Mouse (Mus musculus) neural tube, embryonic 14.5 days (tissue): ENCODE data around the gene Ptpn11. TPM values are rescaled to one million over a fixed set of nuclear protein-coding genes. Genes with fewer than 3 reads are reported as not detected.
"Not testable (repeated sequence)": the region's sequence is repeated elsewhere in the genome, so short reads cannot be mapped to it uniquely, and the experiment has no call there.

Experiments
- ATAC-seq: fragments of 200-750 bp; cut with Nextera tagmentation; 2 replicates; pipeline ENCODE4 v1.8.0; 2017; ENCODE audit warnings: low read depth, mild to moderate bottlenecking, moderate TSS enrichment, moderate library complexity
- H3K27ac ChIP-seq: fragments of 300-500 bp; sonication (generic); 2 replicates; pipeline ENCODE4 v1.5.1; 2014; ENCODE audit warnings: low read depth, mild to moderate bottlenecking, control low read depth, low read length, moderate library complexity, mixed read lengths
- H3K27me3 ChIP-seq: fragments of 300-500 bp; sonication (generic); 2 replicates; pipeline ENCODE4 v1.6.1; 2014; ENCODE audit warnings: low read length; ENCODE audit not compliant: control insufficient read depth, insufficient read depth
- H3K36me3 ChIP-seq: fragments of 300-500 bp; sonication (generic); 2 replicates; pipeline ENCODE4 v1.6.1; 2014; ENCODE audit warnings: low read length, mixed read lengths; ENCODE audit not compliant: control insufficient read depth, insufficient read depth
- H3K4me1 ChIP-seq: fragments of 300-500 bp; sonication (generic); 2 replicates; pipeline ENCODE4 v1.6.1; 2014; ENCODE audit warnings: low read length; ENCODE audit not compliant: control insufficient read depth, insufficient read depth
- H3K4me2 ChIP-seq: fragments of 300-500 bp; sonication (generic); 2 replicates; pipeline ENCODE4 v1.6.1; 2014; ENCODE audit warnings: mild to moderate bottlenecking, low read depth, low read length, control low read depth
- H3K4me3 ChIP-seq: fragments of 300-500 bp; sonication (generic); 2 replicates; pipeline ENCODE4 v1.5.1; 2014; ENCODE audit warnings: low read depth, low read length, control low read depth, mixed read lengths
- H3K9ac ChIP-seq: fragments of 300-500 bp; sonication (generic); replicated peaks from 2 replicates; pipeline ENCODE4 v1.6.1; 2014; ENCODE audit warnings: low read depth, mild to moderate bottlenecking, control low read depth, low read length, mixed read lengths
- H3K9me3 ChIP-seq: fragments of 300-500 bp; sonication (generic); 2 replicates; pipeline ENCODE4 v1.6.1; 2016; ENCODE audit warnings: low read length; ENCODE audit not compliant: control insufficient read depth
- WGBS: fragments of 180-500 bp; shearing (Covaris S2); extraction: QIAGEN DNeasy Blood & Tissue Kit; methylation state at CpG from one replicate; pipeline ENCODE4 v1.1.7; 2014; 5-methylcytosine and 5-hydroxymethylcytosine counted together
- polyA plus RNA-seq: library from polyadenylated mRNA; unstranded; fragments of >200 nt; fragmentation: Nextera tagmentation; extraction: Ambion mirVana; gene quantifications from 2 replicates; pipeline ENCODE4 v1.2.1, GENCODE M21; 2014

The Ptpn11 gene
- polyA plus RNA-seq, 1 experiment from 2014 or later: 26.6 TPM

GRCm38 (mm10) chr5:121217313-121217634, 26.1 kb upstream of the Ptpn11 start:
- H3K36me3 ChIP-seq: peaks cover 2% of the 10 kb centered on the region; the same call in 1 of the 2 replicates
- no peak overlapping the region for H3K27ac ChIP-seq
- H3K9ac ChIP-seq: no peak overlapping the region
- H3K27me3 ChIP-seq: no peaks in the 10 kb centered on the region
- no peaks in the 10 kb centered on the region for H3K9me3 ChIP-seq
- no peak for ATAC-seq
- H3K4me3 ChIP-seq: no peak overlapping the region
- 86% methylated on average over 2 of the region's 2 CpGs for WGBS
- H3K4me2 ChIP-seq: no peak overlapping the region
- H3K4me1 ChIP-seq: peaks cover 5% of the 10 kb centered on the region

DNA sequence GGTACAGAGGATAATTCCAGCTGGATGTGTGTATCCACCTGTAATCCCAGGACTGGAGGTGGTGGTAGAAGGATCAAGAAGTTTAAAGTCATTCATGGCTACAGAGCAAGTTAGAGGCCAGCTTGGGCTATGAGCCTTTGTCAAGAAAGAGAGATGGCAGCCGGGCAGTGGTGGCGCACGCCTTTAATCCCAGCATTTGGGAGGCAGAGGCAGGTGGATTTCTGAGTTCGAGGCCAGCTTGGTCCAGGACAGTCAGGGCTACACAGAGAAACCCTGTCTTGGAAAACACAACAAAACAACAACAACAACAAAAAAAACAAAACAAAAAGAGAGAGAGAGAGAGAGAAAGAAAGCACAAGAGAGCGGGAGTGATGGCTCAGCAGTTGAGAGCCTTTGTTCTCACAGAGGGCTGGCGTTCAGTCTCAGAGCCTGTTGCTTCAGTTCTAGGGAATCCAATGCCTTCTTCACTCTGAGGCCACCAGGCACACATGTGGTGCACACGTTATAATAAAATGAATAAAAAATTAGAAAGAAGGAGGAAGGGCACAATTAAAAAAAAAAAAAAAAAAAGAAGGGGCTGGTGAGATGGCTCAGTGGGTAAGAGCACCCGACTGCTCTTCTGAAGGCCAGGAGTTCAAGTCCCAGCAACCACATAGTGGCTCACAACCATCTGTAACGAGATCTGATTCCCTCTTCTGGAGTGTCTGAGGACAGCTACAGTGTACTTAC, 25.6 kb upstream of the Ptpn11 start:
- not testable (repeated sequence) for H3K9ac ChIP-seq, H3K9me3 ChIP-seq, H3K4me2 ChIP-seq, ATAC-seq, H3K4me1 ChIP-seq, H3K27ac ChIP-seq, H3K36me3 ChIP-seq, H3K4me3 ChIP-seq, H3K27me3 ChIP-seq
- WGBS: 88% methylated on average over 9 of the region's 9 CpGs

GRCm38 (mm10) chr5:121216126-121216446, 24.9 kb upstream of the Ptpn11 start:
- Histone ChIP-seq H3K4me2 (no peak overlapping the region), H3K27ac (no peak overlapping the region), H3K36me3 (peaks cover 10% of the 10 kb centered on the region; the same call in 1 of the 2 replicates), H3K27me3 (no peaks in the 10 kb centered on the region), H3K4me3 (no peak overlapping the region), H3K9ac (no peak overlapping the region), H3K9me3 (no peaks in the 10 kb centered on the region), H3K4me1 (no peaks in the 10 kb centered on the region)
- 76% methylated on average over 12 of the region's 12 CpGs for WGBS
- ATAC-seq: no peak

- Histone ChIP-seq H3K27me3 (no peaks in the 10 kb centered on the region), H3K4me1 (no peaks in the 10 kb centered on the region), H3K27ac (no peak overlapping the region), H3K4me3 (no peak overlapping the region), H3K9ac (no peak overlapping the region), H3K36me3 (peaks cover 15% of the 10 kb centered on the region; the same call in 1 of the 2 replicates), H3K9me3 (no peaks in the 10 kb centered on the region), H3K4me2 (no peak overlapping the region)
- WGBS: 51% methylated on average over 13 of the region's 13 CpGs
- ATAC-seq: no peak
Observed at GRCm38 (mm10) chr5:121215380-121216125, 24.4 kb upstream of the Ptpn11 start.

- no peak overlapping the region for H3K4me2 ChIP-seq
- no peak overlapping the region for H3K27ac ChIP-seq
- no peak for ATAC-seq
- no peak overlapping the region for H3K4me3 ChIP-seq
- H3K4me1 ChIP-seq: no peaks in the 10 kb centered on the region
- H3K9ac ChIP-seq: no peak overlapping the region
- H3K27me3 ChIP-seq: no peaks in the 10 kb centered on the region
- 61% methylated on average over 7 of the region's 7 CpGs for WGBS
- H3K9me3 ChIP-seq: no peaks in the 10 kb centered on the region
- peaks cover 21% of the 10 kb centered on the region for H3K36me3 ChIP-seq
Observed at GRCm38 (mm10) chr5:121214707-121215106, 23.5 kb upstream of the Ptpn11 start.

GRCm38 (mm10) chr5:121212108-121212507, 20.9 kb upstream of the Ptpn11 start:
- no peak overlapping the region for H3K4me3 ChIP-seq
- no peak for ATAC-seq
- peaks cover 41% of the 10 kb centered on the region for H3K36me3 ChIP-seq
- no peak overlapping the region for H3K9ac ChIP-seq
- H3K27me3 ChIP-seq: no peaks in the 10 kb centered on the region
- 95% methylated on average over 6 of the region's 6 CpGs for WGBS
- no peaks in the 10 kb centered on the region for H3K9me3 ChIP-seq
- H3K4me1 ChIP-seq: no peaks in the 10 kb centered on the region
- no peak overlapping the region for H3K4me2 ChIP-seq
- no peak overlapping the region for H3K27ac ChIP-seq

DNA sequence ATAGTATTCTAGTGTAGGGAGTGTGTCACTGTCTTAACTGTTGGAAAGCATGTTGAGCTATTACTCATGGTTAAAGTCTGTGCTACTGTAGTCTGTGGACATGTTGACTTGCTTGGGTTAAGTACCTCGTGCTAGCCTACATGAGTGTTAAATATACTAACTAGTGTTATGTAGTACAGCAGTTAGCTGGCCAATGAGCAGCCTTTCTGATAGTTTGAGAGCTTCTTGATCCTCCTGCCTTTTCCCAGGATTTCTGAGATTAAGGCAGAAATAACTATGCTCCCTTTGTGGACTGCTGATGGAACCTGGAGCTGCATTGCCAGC, 19.4 kb upstream of the Ptpn11 start:
- Histone ChIP-seq H3K9me3 (no peaks in the 10 kb centered on the region), H3K27me3 (no peaks in the 10 kb centered on the region), H3K4me2 (no peak overlapping the region), H3K36me3 (peaks cover 49% of the 10 kb centered on the region), H3K9ac (no peak overlapping the region), H3K4me1 (peaks cover 6% of the 10 kb centered on the region; the same call in 1 of the 2 replicates), H3K4me3 (no peak overlapping the region), H3K27ac (no peak overlapping the region)
- 96% methylated on average over 1 of the region's 1 CpGs for WGBS
- no peak for ATAC-seq

DNA sequence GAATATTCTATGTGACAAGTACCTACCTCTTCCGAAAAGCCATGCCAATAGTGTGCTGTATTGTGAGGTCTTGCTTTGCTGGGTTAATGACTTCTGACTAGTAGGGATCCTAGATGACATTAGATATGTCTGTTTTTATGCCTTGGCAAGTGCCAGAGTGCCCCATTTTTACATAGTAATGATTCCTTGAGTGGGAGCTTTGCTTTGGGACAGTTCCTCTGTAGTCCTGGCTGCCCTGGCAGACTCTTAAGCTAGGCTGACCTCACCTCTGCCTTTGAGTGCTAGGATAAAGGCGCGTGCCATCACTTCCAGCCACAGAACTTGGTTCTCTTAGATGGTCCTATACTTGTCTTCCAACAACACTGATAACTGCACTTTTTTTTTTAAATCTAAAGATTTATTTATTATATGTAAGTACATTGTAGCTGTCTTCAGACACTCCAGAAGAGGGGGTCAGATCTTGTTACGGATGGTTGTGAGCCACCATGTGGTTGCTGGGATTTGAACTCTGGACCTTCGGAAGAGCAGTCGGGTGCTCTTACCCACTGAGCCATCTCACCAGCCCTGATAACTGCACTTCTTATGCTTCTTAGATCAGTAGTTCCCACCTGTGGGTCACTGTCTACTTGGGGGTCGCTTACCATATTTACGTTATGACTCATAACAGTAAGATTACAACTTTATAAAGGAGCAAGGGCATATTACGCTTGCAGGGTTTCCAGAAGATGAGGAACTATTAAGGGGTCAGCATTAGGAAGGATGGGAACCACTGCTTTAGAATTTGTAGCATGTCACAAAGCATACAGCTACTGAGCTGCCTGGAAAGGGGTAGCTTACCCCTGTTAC, 18.8 kb upstream of the Ptpn11 start:
- Histone ChIP-seq H3K4me3 (no peak overlapping the region), H3K4me2 (no peak overlapping the region), H3K27ac (no peak overlapping the region), H3K36me3 (peaks cover 49% of the 10 kb centered on the region), H3K27me3 (no peaks in the 10 kb centered on the region), H3K4me1 (peaks cover 8% of the 10 kb centered on the region; the same call in 1 of the 2 replicates), H3K9ac (no peak overlapping the region), H3K9me3 (no peaks in the 10 kb centered on the region)
- 97% methylated on average over 9 of the region's 9 CpGs for WGBS
- ATAC-seq: no peak

- Histone ChIP-seq H3K4me3 (no peak overlapping the region), H3K4me2 (no peak overlapping the region), H3K4me1 (peaks cover 8% of the 10 kb centered on the region; the same call in 1 of the 2 replicates), H3K27ac (no peak overlapping the region), H3K36me3 (peaks cover 44% of the 10 kb centered on the region), H3K9me3 (no peaks in the 10 kb centered on the region), H3K27me3 (0 out of 2 replicates have a peak, but pooled peaks cover 3% of the 10 kb centered on the region), H3K9ac (no peak overlapping the region)
- no peak for ATAC-seq
- WGBS: 81% methylated on average over 3 of the region's 3 CpGs
Observed at GRCm38 (mm10) chr5:121206984-121207383, 15.8 kb upstream of the Ptpn11 start.
